Mouse (Mus musculus): ENCODE measurements at regions not wholly inside any gene's neighbourhood (a gene's known extent, or its start where the extent isn't known, plus 50 kb on each side); places are given as distances from the start of the nearest gene placed in this dataset.

DNA sequence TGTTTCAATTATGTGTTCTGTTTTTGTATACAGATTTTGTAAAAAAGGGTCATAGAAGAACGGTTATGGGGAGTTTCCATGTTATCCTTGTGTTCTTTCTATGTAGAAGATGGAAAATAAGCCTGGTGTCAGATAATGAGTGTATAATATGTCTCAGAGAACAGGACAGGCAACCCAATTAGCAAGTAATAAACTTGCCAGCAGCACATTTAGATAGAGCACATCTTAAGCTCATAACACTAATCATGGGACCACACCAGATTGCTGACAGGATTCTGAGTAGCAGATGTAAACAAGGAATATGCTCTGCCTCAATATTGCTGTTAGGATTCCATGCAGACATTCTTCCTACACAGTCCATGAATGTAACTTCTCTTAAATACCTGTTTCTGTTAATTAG is 606.3 kb downstream of the Slitrk1 start:
- TF ChIP-seq NANOG (IDR thresholded peaks at IDR 0.05; ENCODE audit: borderline replicate concordance, low read length) (no peak), CTCF (conservative IDR thresholded peaks at IDR 0.05; ENCODE audit: low read length) (no peak)
